Mouse (Mus musculus) stomach, postnatal 0 days (tissue): ENCODE data around the gene Ndufa4l2.

Experiments used
- CTCF ChIP-seq: IDR thresholded peaks from 2 replicates; pipeline ENCODE4 v1.5.1; 2016; ENCODE audit warnings: antibody characterized with exemption, low read depth, mild to moderate bottlenecking, moderate library complexity
- EP300 ChIP-seq: optimal IDR thresholded peaks from 2 replicates; pipeline ENCODE3; 2016; ENCODE audit warnings: antibody characterized with exemption

DNA sequence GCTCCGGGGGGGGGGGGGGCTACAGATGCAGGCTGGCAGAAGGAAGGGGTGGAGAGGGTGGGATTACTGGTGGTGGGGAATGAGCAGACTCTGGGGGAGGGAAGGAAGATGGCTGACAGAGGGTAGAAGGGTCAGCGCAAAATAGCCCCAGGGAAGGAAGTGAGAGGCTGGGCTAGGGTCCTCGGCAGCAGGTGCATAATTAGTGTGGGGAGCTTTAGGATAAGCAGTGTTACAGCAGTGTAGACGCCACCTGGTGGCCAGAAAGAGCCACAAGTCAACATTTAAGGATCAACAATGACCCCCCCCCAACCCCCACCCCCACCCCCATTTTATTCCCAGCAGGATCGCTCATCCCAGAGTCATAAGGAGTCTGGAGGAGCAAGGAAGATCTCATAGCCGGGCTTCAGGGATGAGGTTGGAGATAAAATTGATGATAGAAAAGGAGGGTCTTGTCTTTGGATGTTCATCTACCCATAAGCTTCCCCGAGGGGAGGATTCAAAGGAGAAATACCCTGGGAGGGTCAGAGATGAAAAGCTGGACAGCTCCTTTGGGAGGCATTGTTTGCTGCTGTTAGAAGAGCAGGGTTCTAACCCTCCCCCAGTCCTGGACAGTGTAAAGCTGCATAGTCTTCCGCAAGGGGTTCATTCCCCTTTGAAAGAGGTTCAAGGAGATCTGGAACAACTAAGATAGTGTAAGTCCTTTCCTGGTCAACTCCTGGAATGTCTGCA, 22.0 kb downstream of the Ndufa4l2 start:
- TF ChIP-seq CTCF (peak; percentile 70), EP300 (no peak)
